Mouse (Mus musculus): ENCODE measurements around the gene Wdr26. TPM values are rescaled to one million over a fixed set of nuclear protein-coding genes. Genes with fewer than 3 reads are reported as not detected.

Gene Wdr26
- 39.3 and 45.9 TPM in 2 replicates for polyA plus RNA-seq (2015; fragmentation: Nextera tagmentation; extraction: Ambion mirVana)

DNA sequence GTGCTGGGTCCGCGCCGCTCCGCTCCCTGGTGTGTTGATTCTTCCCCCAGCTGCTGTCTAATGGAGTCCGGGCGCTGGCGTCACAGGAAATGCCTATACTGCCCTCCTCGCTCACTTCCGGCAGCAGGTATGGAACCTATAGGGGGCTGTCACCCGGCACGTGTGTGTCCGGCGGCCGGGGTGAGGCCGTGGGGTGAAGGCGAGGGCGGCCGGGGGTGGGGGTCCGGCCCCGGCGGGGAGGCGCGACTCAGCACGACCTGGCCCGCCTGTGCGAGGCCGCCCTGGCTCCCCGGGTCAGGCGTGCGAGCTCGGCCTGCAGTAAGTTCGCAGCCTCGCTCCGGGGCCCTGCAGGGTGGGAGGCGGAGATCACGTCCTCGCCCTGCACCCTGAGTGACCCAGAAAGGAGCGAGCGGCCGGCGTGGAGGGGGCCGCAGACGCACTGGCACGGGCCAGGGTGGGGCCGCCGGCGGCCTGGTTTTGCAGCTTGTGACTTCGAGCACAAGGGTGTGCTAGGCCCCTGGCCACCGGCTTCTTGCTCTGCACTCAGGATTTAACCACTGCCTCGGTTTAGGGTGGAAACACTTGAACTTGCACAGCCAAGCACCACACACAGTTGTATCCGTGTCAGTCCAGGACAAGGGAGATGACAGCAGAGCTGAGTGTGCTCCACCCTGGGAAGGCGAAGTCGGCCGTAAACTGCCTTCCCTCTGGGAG, at the start of gene Wdr26:
Gene Wdr26, minus strand, starts transcription at position 82 of the 714 bp plus-strand sequence.
- Histone ChIP-seq H3K36me3 (peaks cover 6% of the 10 kb centered on the region), H3K9me3 (no peaks in the 10 kb centered on the region), H3K4me2 (peak within 1 kb of the TSS; percentile 84), H3K4me3 (peak within 1 kb of the TSS; percentile 100), H3K27me3 (no peaks in the 10 kb centered on the region), H3K9ac (peak within 1 kb of the TSS; percentile 99), H3K4me1 (replicated peaks) (peaks cover 31% of the 10 kb centered on the region), H3K27ac (replicated peaks) (peak within 1 kb of the TSS; percentile 95)
- WGBS = under 1% methylated on average over 54 of the region's 54 CpGs
- ATAC-seq (ENCODE audit: low read depth) = peak; percentile 95

DNA sequence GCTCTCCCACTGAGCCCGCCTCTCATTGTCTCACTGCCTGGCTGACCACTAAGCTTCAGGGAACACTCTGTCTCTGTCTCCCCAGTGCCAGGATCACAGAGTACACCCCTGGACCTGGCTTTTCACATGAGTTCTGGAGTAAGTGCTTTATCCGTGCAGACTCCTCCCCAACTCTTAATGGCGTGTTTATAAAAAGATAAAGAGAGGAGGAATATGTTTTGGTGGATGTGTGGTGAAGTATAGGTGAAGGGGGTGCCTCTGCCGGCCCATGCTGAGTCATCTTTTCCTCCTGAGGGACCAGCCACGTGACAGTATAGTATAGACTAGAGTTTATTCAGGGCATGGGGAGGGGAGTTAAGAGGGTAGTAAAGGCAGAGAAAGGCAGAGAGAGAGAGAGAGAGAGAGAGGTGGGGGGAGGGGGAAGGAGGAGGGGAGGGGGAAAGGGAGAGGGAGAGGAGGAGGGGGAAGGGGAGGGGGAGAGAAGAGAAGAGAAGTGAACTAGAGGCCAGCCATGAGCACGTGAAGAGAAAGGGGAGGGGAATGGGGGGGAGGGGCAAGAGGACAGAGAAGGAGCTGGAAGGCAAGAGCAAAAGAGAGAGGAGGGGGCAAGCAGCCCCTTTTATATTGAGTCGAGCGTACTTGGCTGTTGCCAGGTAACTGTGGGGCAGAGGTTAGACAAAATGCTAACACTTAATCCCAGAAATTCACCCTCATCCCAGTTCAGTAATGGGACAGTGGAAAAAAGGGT, 49.3 kb upstream of the Wdr26 start:
- ATAC-seq (ENCODE audit: low read depth) = no peak
- H3K27me3 ChIP-seq = no peaks in the 10 kb centered on the region
- H3K9me3 ChIP-seq = no peaks in the 10 kb centered on the region
- H3K9ac ChIP-seq = no peak overlapping the region
- H3K4me2 ChIP-seq = no peak overlapping the region
- H3K27ac ChIP-seq (replicated peaks) = no peak overlapping the region
- peaks cover 35% of the 10 kb centered on the region for H3K4me1 ChIP-seq (replicated peaks)
- H3K36me3 ChIP-seq = no peaks in the 10 kb centered on the region
- no peak overlapping the region for H3K4me3 ChIP-seq
- 37% methylated on average over 8 of the region's 8 CpGs for WGBS

DNA sequence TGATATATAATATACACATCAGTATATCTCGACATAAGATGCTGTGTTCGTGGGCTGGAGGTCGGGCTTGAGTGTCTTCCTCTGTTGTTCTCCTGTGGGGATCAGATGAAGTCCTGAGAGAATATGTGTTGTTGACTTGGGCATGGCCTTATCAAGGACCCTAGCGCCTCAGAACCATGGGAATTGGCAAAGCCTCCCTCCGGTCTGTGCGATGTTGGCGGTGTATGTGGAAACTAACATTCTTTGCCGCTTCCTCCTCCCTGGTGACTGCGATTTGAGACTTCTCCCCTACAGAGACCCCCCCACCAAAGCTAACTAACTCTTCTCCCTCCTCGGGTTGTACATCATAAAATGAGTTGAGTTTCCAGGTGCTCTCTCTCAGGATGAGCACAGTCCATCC, 48.6 kb upstream of the Wdr26 start:
- Histone ChIP-seq H3K9me3 (no peaks in the 10 kb centered on the region), H3K36me3 (no peaks in the 10 kb centered on the region), H3K27me3 (no peaks in the 10 kb centered on the region), H3K27ac (replicated peaks) (no peak overlapping the region), H3K4me2 (no peak overlapping the region), H3K4me3 (no peak overlapping the region), H3K9ac (no peak overlapping the region), H3K4me1 (replicated peaks) (peaks cover 42% of the 10 kb centered on the region)
- no peak for ATAC-seq (ENCODE audit: low read depth)
- 95% methylated on average over 10 of the region's 10 CpGs for WGBS

DNA sequence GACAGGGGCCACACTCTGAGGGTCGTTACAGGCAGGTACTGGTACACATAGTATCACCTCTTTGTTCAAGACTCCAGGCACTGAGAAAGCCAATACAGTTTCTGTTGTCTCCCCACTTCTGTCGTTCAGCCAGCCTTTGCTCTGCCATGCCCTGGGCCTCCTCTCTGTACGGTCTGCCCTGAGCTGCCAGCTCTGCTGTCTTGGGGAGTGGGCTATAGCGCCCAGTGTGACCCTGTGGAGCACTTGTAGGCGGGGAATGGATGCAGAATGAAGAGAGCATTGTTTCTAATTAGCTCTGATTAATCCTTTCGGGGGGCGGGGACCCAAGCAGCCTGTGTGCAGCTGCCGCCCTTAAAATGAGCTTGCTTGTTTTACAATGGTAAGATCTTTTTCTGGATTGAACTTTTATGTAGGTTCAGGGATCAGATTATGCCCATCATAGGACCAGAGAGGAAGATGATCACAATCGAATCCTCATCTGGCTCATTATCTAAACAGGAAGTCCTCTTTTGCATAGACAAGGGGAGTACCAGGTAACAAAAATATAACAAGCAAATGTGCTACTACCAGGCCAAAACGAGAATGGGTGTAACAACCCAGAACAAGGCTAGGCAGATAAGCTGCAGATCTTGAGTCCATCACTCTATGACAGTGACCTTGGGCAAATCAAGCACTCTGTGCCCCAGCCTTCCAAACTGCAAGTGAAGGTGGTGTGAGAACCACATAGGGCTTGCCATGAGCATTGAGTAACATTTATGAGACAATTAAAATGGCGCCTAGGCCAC, 48.0 kb upstream of the Wdr26 start:
- H3K27ac ChIP-seq (replicated peaks) = no peak overlapping the region
- no peak overlapping the region for H3K9ac ChIP-seq
- H3K36me3 ChIP-seq = no peaks in the 10 kb centered on the region
- H3K27me3 ChIP-seq = no peaks in the 10 kb centered on the region
- H3K9me3 ChIP-seq = no peaks in the 10 kb centered on the region
- WGBS = 47% methylated on average over 11 of the region's 11 CpGs
- H3K4me3 ChIP-seq = no peak overlapping the region
- ATAC-seq (ENCODE audit: low read depth) = no peak
- peaks cover 43% of the 10 kb centered on the region for H3K4me1 ChIP-seq (replicated peaks)
- H3K4me2 ChIP-seq = no peak overlapping the region

DNA sequence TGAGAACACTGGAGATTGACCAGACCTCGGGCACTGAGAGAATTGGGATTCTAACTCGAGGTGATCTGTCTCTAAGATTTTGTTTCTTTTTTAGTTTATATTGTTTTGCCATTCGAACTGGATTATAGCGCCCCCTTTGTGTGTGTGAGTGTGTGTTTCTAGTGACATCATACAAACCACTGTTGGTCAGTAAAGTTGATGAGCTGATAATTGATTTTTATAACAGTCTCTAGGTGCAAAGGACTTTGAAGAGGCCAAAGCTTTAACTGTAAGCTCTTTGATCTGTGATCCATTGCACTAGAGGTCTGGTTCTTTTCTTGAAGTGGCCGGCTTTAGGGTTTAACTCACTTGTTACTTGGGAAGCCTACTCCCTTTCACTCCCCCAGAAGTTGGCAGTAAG, 47.3 kb upstream of the Wdr26 start:
- Histone ChIP-seq H3K4me1 (replicated peaks) (peaks cover 43% of the 10 kb centered on the region), H3K4me2 (no peak overlapping the region), H3K4me3 (no peak overlapping the region), H3K36me3 (no peaks in the 10 kb centered on the region), H3K9me3 (no peaks in the 10 kb centered on the region), H3K27ac (replicated peaks) (no peak overlapping the region), H3K9ac (no peak overlapping the region), H3K27me3 (no peaks in the 10 kb centered on the region)
- WGBS = 58% methylated on average over 5 of the region's 5 CpGs
- no peak for ATAC-seq (ENCODE audit: low read depth)

DNA sequence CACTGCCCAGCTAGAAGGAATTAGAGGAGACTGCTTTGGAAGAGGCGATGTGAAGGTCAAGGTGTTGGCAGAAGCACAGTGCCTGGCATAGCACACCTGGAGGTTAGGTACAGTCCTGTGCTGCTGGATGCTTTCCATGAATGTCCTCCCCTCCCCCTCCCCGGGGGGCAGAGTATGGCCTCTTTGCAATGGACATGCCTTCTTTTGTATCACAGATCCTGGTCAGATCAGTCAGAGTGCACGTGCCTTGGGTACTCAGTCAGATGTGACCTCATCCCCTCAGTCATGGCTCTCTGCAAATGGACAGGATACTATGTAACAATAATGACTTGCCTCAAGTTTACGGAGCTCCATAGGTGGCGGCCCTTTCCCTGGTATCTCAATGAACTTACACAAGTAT, 46.8 kb upstream of the Wdr26 start:
- WGBS = 82% methylated on average over 5 of the region's 5 CpGs
- Histone ChIP-seq H3K27ac (replicated peaks) (no peak overlapping the region), H3K27me3 (no peaks in the 10 kb centered on the region), H3K4me2 (no peak overlapping the region), H3K36me3 (no peaks in the 10 kb centered on the region), H3K9ac (no peak overlapping the region), H3K4me3 (no peak overlapping the region), H3K4me1 (replicated peaks) (peaks cover 43% of the 10 kb centered on the region), H3K9me3 (no peaks in the 10 kb centered on the region)
- no peak for ATAC-seq (ENCODE audit: low read depth)

DNA sequence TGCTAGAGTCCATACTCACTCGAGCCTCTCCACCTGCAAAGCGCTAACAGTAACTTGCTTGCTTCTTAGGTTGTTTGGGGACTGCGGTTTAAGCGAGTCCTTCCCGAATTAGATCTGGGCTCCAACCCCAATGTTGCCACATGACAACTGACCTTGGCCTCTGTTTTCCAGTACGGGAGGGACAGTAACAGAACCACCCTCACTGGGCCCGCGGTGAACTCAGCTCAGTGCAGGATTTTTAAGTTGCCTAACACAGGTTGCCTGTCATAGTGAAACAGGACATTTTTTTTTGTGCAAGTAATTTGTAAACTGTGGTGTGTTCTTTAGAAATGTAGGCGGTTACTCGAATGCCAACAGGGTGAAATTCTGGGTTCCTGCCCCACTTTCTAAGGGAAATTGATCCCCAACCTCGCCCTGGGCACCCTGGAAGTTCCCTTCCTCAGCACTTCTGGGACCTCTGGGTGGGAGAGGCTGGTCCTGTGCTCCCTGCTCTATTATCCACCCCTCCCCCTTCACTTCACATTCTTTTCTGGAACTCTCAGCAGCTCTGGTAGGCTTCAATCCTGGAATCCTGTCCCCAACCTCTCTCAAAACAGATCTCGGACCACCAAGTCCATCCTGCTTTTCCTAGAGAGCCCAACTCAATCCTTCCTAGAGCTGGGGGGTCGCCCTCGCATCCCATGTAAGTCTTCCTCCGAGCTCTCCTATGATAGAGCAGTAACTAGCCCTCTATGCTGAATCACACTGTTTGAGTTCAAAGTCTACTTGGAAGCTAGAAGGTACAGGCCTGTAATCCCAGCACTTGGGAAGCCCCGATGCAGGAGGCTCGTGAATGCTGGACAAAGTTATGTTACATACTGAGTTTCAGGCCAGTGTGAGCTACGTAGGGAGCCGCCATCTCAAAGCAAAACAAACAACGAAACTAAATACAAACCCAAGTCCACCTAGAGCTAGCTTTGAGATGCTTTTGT, 46.1 kb upstream of the Wdr26 start:
- Histone ChIP-seq H3K4me2 (0 out of 2 replicates have a peak overlapping the region, but pooled peaks have one; percentile 75), H3K4me3 (no peak overlapping the region), H3K27me3 (no peaks in the 10 kb centered on the region), H3K9me3 (no peaks in the 10 kb centered on the region), H3K4me1 (replicated peaks) (peaks cover 43% of the 10 kb centered on the region), H3K36me3 (no peaks in the 10 kb centered on the region), H3K9ac (no peak overlapping the region), H3K27ac (replicated peaks) (no peak overlapping the region)
- ATAC-seq (ENCODE audit: low read depth) = no peak
- 76% methylated on average over 20 of the region's 20 CpGs for WGBS

DNA sequence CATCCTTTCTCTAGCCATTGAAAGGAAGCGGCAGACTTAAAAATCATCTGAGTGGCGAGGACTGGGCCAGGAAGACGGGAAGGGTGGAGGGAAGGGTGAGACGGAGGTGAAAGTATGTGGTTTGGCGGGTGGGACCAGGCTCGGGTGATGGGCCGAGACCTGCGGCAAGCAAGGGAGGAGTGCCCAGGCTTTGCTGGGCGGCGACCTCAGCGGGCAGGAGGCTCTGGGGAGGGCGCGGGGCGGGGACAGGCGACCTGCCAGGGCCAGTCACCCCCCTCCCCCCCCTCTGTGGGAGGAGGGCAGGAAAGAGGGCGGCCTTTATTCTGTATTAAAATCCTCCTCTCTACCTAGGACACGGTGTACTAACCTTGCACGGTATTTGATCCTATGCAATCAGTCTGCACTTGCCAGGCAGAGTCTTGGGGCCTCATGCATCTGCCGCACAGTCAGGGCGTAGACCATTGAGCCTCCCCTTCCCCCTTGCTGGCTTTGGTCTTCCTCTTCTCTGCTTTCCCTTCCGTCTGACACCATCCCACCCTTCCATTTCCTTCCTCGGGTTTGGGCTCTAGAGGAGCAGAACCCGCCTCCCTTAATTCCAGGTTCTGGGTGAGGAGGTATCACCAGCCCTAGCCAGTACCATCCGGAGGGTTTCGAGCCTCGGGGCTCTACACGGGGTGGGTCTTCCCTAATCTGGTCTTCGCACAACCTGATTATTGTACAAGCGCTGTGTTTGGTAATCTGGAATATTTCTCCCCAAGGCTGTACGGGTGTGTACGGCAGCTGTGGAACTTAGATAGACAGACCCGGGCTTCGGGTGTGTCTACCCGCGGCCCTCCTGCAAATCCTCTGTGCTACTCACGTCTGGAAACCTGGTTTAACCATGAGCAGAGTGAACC, 45.1 kb upstream of the Wdr26 start:
- peak overlapping the region; percentile 75 for H3K4me2 ChIP-seq
- peak overlapping the region; percentile 28; the same call in 1 of the 2 replicates for H3K27ac ChIP-seq (replicated peaks)
- peak overlapping the region; percentile 40 for H3K4me3 ChIP-seq
- H3K4me1 ChIP-seq (replicated peaks) = peaks cover 43% of the 10 kb centered on the region
- H3K9me3 ChIP-seq = no peaks in the 10 kb centered on the region
- H3K9ac ChIP-seq = peak overlapping the region; percentile 63
- H3K36me3 ChIP-seq = no peaks in the 10 kb centered on the region
- ATAC-seq (ENCODE audit: low read depth) = peak; percentile 66
- no peaks in the 10 kb centered on the region for H3K27me3 ChIP-seq
- WGBS = 21% methylated on average over 35 of the region's 36 CpGs

DNA sequence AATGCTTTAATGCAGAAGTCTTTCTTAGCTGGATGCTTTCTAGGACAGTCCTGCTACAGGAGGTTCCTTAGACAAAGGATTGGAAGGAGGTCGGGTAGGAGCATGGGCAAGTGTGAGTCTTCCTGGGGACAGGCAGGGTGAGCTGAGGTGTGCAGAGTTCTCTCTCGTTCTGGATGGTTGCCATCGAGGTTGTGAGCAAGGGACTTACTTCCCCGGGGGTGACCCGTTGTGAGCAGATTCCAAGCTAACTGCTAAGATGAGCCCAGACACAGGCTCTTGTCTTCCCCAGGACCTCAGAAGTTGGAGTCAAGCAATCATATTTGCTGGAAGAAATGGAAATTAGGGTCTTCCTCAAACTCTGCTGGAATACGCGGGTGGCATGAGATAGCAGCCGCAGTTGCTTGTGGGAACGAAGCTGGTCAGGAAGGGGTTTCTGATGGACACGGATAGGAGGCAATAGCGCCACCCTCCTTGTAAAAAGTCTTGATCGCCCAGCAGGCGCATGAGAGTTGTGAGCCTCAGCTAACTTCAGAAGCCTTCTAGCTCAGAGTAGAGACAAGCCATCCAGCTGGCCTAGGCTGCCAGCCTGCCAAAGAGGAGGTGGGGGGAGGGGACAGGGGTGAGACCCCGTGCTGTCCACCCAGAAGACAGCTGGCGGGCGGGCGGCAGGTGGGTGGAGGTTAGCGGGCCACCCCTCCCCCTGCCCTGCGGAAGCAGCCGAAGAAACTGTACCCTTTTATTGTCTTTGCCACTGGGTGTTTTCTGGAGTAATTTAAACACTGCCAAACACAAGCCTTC, 44.3 kb upstream of the Wdr26 start:
- peak overlapping the region; percentile 40 for H3K4me3 ChIP-seq
- H3K36me3 ChIP-seq = no peaks in the 10 kb centered on the region
- no peaks in the 10 kb centered on the region for H3K27me3 ChIP-seq
- WGBS = 5% methylated on average over 20 of the region's 20 CpGs
- peak overlapping the region; percentile 63 for H3K9ac ChIP-seq
- peak overlapping the region; percentile 28; the same call in 1 of the 2 replicates for H3K27ac ChIP-seq (replicated peaks)
- H3K4me1 ChIP-seq (replicated peaks) = peaks cover 38% of the 10 kb centered on the region
- peak overlapping the region; percentile 75 for H3K4me2 ChIP-seq
- H3K9me3 ChIP-seq = no peaks in the 10 kb centered on the region
- ATAC-seq (ENCODE audit: low read depth) = peak; percentile 68

DNA sequence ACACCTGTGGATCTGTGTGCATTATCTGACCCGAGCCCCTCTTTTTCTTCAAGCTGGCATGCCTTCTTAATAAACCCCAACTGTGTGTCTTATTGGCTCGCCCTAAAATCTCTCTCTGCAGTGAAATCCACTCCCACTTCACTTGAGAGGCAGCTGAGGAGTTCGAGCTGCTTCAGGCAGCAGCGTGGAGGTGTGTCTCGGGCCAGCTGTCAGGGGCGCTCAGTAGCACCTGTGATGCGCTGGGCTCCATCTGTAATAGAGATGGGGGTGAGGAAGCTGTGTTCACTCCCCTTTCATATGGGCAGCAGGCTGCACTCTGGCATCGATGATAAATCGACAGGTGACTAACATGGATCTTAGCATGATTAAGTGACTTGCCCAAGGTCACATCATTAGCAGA, 43.6 kb upstream of the Wdr26 start:
- H3K27me3 ChIP-seq = no peaks in the 10 kb centered on the region
- H3K4me2 ChIP-seq = peak overlapping the region; percentile 75
- H3K9me3 ChIP-seq = no peaks in the 10 kb centered on the region
- H3K9ac ChIP-seq = no peak overlapping the region
- H3K27ac ChIP-seq (replicated peaks) = no peak overlapping the region
- H3K36me3 ChIP-seq = no peaks in the 10 kb centered on the region
- no peak overlapping the region for H3K4me3 ChIP-seq
- H3K4me1 ChIP-seq (replicated peaks) = peaks cover 37% of the 10 kb centered on the region
- 69% methylated on average over 9 of the region's 9 CpGs for WGBS
- no peak for ATAC-seq (ENCODE audit: low read depth)
